Comparison of ENCODE assay signal across 12 mouse cellular contexts in the genomic region with DNA sequence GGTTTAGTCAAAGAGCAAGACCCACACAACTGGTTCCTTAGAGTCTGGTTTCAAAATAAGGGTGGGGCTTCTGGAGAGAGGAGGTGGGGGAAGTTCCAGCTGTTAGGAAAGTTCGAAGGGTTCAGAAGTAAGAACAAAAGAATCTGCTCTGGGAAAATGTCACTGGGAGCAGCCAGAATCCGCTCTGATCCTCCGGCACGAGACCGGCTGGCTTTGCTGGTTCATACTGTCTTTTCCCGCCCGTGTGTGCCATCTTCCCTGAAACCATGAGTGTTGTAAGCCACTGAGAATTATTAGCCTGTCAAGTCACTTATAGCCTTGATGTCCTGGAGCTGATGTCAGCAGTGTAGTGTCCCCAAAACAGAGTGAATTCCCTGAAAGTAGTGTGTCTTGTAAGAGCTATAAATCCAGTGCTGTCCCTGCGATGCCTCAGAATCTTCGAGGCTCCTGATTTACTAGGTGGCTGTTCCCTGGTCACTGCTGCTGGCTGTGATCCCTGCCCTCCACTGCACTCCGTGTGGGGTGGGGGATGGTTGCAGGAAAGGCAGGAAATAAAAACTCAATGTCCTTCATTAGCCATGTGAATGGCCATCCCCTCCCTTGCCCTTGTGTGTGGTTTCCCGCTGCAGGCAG. TPM values are rescaled to one million over a fixed set of nuclear protein-coding genes. Genes with fewer than 3 reads are reported as not detected.
A peak's percentile ranks its signal among the peaks of the same experiment; 100 is the strongest.
DNase-seq lines count a peak whose midpoint lies in the region; ATAC-seq and TF ChIP-seq lines count a peak whose summit lies in the region.
"Had no signal": no experiment of that assay in that cellular context is flagged by ENCODE, and none has a peak within 500 bp of the region (broad histone marks: within the 10 kb centered on the region; RNA-seq: fewer than 3 reads in every experiment).

No protein-coding gene starts in this region.

- H3K4me2 ChIP-seq in forebrain, embryonic 11.5 days (ENCODE audit: low read depth, low read length, severe bottlenecking): 0 out of 2 replicates have a peak overlapping the region, but pooled peaks have one; percentile 8
- H3K4me2 ChIP-seq in forebrain, postnatal 0 days (ENCODE audit: low read depth): no peak overlapping the region
- no peak overlapping the region for H3K4me2 ChIP-seq in midbrain, embryonic 15.5 days
- H3K4me2 ChIP-seq in kidney, embryonic 15.5 days: peak overlapping the region; percentile 20
- H3K4me2 ChIP-seq in stomach, embryonic 14.5 days (replicated peaks; ENCODE audit: low read depth, low read length): no peak overlapping the region

- peaks cover 12% of the 10 kb centered on the region for H3K4me1 ChIP-seq in forebrain, embryonic 11.5 days (replicated peaks; ENCODE audit: control insufficient read depth, insufficient read depth, low read length)
- peaks cover 7% of the 10 kb centered on the region; the same call in 1 of the 2 replicates for H3K4me1 ChIP-seq in forebrain, postnatal 0 days (ENCODE audit: insufficient read depth)
- peaks cover 48% of the 10 kb centered on the region for H3K4me1 ChIP-seq in midbrain, embryonic 10.5 days
- peaks cover 9% of the 10 kb centered on the region; the same call in 1 of the 2 replicates for H3K4me1 ChIP-seq in midbrain, embryonic 15.5 days
- peaks cover 23% of the 10 kb centered on the region for H3K4me1 ChIP-seq in kidney, embryonic 15.5 days
- peaks cover 11% of the 10 kb centered on the region; the same call in 1 of the 2 replicates for H3K4me1 ChIP-seq in stomach, embryonic 14.5 days (ENCODE audit: control insufficient read depth, insufficient read depth, low read length)

- H3K4me3 ChIP-seq in forebrain, embryonic 11.5 days (ENCODE audit: low read depth, low read length): no peak overlapping the region
- H3K4me3 ChIP-seq in forebrain, postnatal 0 days (ENCODE audit: low read depth, low read length): no peak overlapping the region
- H3K4me3 ChIP-seq in midbrain, embryonic 10.5 days: peak overlapping the region; percentile 5; the same call in 1 of the 2 replicates
- no peak overlapping the region for H3K4me3 ChIP-seq in midbrain, embryonic 15.5 days
- no peak overlapping the region for H3K4me3 ChIP-seq in kidney, embryonic 15.5 days (replicated peaks)
- no peak overlapping the region for H3K4me3 ChIP-seq in stomach, embryonic 14.5 days (ENCODE audit: low read depth, low read length)
- H3K4me3 ChIP-seq: megakaryocyte, embryonic 14.5 days had no signal

- WGBS in forebrain, embryonic 11.5 days: 47% methylated on average over 11 of the region's 11 CpGs
- WGBS in forebrain, postnatal 0 days: 36% methylated on average over 11 of the region's 11 CpGs
- 51% methylated on average over 11 of the region's 11 CpGs for WGBS in midbrain, embryonic 10.5 days
- 36% methylated on average over 11 of the region's 11 CpGs for WGBS in midbrain, embryonic 15.5 days
- WGBS in kidney, embryonic 15.5 days: 13% methylated on average over 11 of the region's 11 CpGs
- 46% methylated on average over 11 of the region's 11 CpGs for WGBS in stomach, embryonic 14.5 days

- no peaks in the 10 kb centered on the region for H3K9me3 ChIP-seq in forebrain, embryonic 11.5 days (ENCODE audit: control insufficient read depth, low read length)
- H3K9me3 ChIP-seq in forebrain, postnatal 0 days (ENCODE audit: low read length): no peaks in the 10 kb centered on the region
- no peaks in the 10 kb centered on the region for H3K9me3 ChIP-seq in midbrain, embryonic 10.5 days (replicated peaks)
- no peaks in the 10 kb centered on the region for H3K9me3 ChIP-seq in midbrain, embryonic 15.5 days
- no peaks in the 10 kb centered on the region for H3K9me3 ChIP-seq in kidney, embryonic 15.5 days (replicated peaks)
- no peaks in the 10 kb centered on the region for H3K9me3 ChIP-seq in stomach, embryonic 14.5 days (ENCODE audit: control insufficient read depth, low read depth, low read length)
- H3K9me3 ChIP-seq: megakaryocyte, embryonic 14.5 days had no signal

- TF ChIP-seq CTCF in forebrain, postnatal 0 days (IDR thresholded peaks at IDR 0.05; ENCODE audit: low read depth): no peak

- H3K27ac ChIP-seq in forebrain, embryonic 11.5 days (ENCODE audit: low read depth, low read length): no peak overlapping the region
- no peak overlapping the region for H3K27ac ChIP-seq in forebrain, postnatal 0 days (ENCODE audit: low read depth, low read length)
- H3K27ac ChIP-seq in midbrain, embryonic 10.5 days (replicated peaks): peak overlapping the region; percentile 81
- H3K27ac ChIP-seq in midbrain, embryonic 15.5 days: no peak overlapping the region
- H3K27ac ChIP-seq in kidney, embryonic 15.5 days: peak overlapping the region; percentile 50; the same call in 1 of the 2 replicates
- no peak overlapping the region for H3K27ac ChIP-seq in stomach, embryonic 14.5 days (ENCODE audit: low read length)

- no peaks in the 10 kb centered on the region for H3K36me3 ChIP-seq in forebrain, embryonic 11.5 days (ENCODE audit: control insufficient read depth, insufficient read depth, low read length)
- H3K36me3 ChIP-seq in forebrain, postnatal 0 days (ENCODE audit: insufficient read depth): no peaks in the 10 kb centered on the region
- no peaks in the 10 kb centered on the region for H3K36me3 ChIP-seq in midbrain, embryonic 10.5 days
- H3K36me3 ChIP-seq in midbrain, embryonic 15.5 days (replicated peaks): no peaks in the 10 kb centered on the region
- H3K36me3 ChIP-seq in kidney, embryonic 15.5 days: no peaks in the 10 kb centered on the region
- no peaks in the 10 kb centered on the region for H3K36me3 ChIP-seq in stomach, embryonic 14.5 days (ENCODE audit: control insufficient read depth, insufficient read depth, low read length)

- no peak for ATAC-seq in forebrain, embryonic 11.5 days (replicated peaks; ENCODE audit: low FRiP score)
- ATAC-seq in forebrain, postnatal 0 days: no peak
- ATAC-seq in midbrain, embryonic 15.5 days (replicated peaks): no peak
- peak; percentile 52; the same call in 1 of the 2 replicates for ATAC-seq in kidney, embryonic 15.5 days (replicated peaks; ENCODE audit: low FRiP score)
- peak; percentile 29; the same call in 1 of the 2 replicates for ATAC-seq in stomach, embryonic 14.5 days (ENCODE audit: insufficient number of reproducible peaks, insufficient read depth, low FRiP score, low read depth)
- no peak for ATAC-seq in monocyte, adult 5-6 weeks (replicated peaks; ENCODE audit: insufficient number of reproducible peaks, low FRiP score, low TSS enrichment, poor library complexity, severe bottlenecking)

- DNase-seq in forebrain, embryonic 11.5 days (ENCODE audit: low spot score): no peak
- no peak for DNase-seq in forebrain, postnatal 0 days
- DNase-seq in midbrain, embryonic 10.5 days (ENCODE audit: low spot score): peak; percentile 40
- no peak for DNase-seq in adipocyte (ENCODE audit: low spot score)
- DNase-seq: cerebellum, postnatal 14 days; right cerebral cortex, postnatal 14 days; thymus, postnatal 4 days had no signal

- H3K27me3 ChIP-seq in forebrain, embryonic 11.5 days (ENCODE audit: control insufficient read depth, insufficient read depth, low read length): no peaks in the 10 kb centered on the region
- H3K27me3 ChIP-seq in forebrain, postnatal 0 days (ENCODE audit: insufficient read depth, low read length): no peaks in the 10 kb centered on the region
- H3K27me3 ChIP-seq in midbrain, embryonic 10.5 days (ENCODE audit: low read depth, poor library complexity, severe bottlenecking): no peaks in the 10 kb centered on the region; the same call in 1 of the 2 replicates
- H3K27me3 ChIP-seq in midbrain, embryonic 15.5 days (replicated peaks): no peaks in the 10 kb centered on the region
- H3K27me3 ChIP-seq in kidney, embryonic 15.5 days: no peaks in the 10 kb centered on the region
- H3K27me3 ChIP-seq in stomach, embryonic 14.5 days (ENCODE audit: control insufficient read depth, insufficient read depth, low read length): no peaks in the 10 kb centered on the region

- H3K9ac ChIP-seq in forebrain, embryonic 11.5 days (ENCODE audit: low read length): peak overlapping the region; percentile 27; the same call in 1 of the 2 replicates
- H3K9ac ChIP-seq in forebrain, postnatal 0 days: no peak overlapping the region
- no peak overlapping the region for H3K9ac ChIP-seq in midbrain, embryonic 15.5 days
- H3K9ac ChIP-seq in kidney, embryonic 15.5 days: no peak overlapping the region
- no peak overlapping the region for H3K9ac ChIP-seq in stomach, embryonic 14.5 days (replicated peaks; ENCODE audit: low read depth, low read length)

RNA-seq across cellular contexts. Expression of a gene that starts 26.8 kb away (rescaled TPM):
- 6.0 and 8.1 TPM in 2 replicates for polyA plus RNA-seq in forebrain, embryonic 11.5 days (2014; fragmentation: Nextera tagmentation; extraction: Ambion mirVana)
- total RNA-seq in forebrain, postnatal 0 days (2014; rRNA removed): 6.3 and 11.7 TPM in 2 replicates
- 7.2 and 8.6 TPM in 2 replicates for polyA plus RNA-seq in forebrain, postnatal 0 days (2015; fragmentation: Nextera tagmentation; extraction: Ambion mirVana)
- polyA plus RNA-seq in midbrain, embryonic 10.5 days (2016; fragmentation: Nextera tagmentation; extraction: Ambion mirVana): 6.5 and 7.7 TPM in 2 replicates
- polyA plus RNA-seq in midbrain, embryonic 15.5 days (2015; fragmentation: Nextera tagmentation; extraction: Ambion mirVana): 6.7 and 7.9 TPM in 2 replicates
- 9.3 and 10.3 TPM in 2 replicates for polyA plus RNA-seq in kidney, embryonic 15.5 days (2015; fragmentation: Nextera tagmentation; extraction: Ambion mirVana)
- 11.0 and 14.0 TPM in 2 replicates for polyA plus RNA-seq in stomach, embryonic 14.5 days (2014; fragmentation: Nextera tagmentation; extraction: Ambion mirVana)
- total RNA-seq in monocyte, adult 5-6 weeks (2017): 18.1 to 110 TPM (median 76.3 TPM) in 3 replicates

Comparison
In these comparisons a context has a peak if more than half of its experiments do, and no peak if none do; other contexts are left out.
1. H3K27ac ChIP-seq: peak in midbrain, embryonic 10.5 days (single experiment) and kidney, embryonic 15.5 days (single experiment); none in forebrain, embryonic 11.5 days (single experiment), forebrain, postnatal 0 days (single experiment), midbrain, embryonic 15.5 days (single experiment) and stomach, embryonic 14.5 days (single experiment).
2. H3K4me2 ChIP-seq: peak in forebrain, embryonic 11.5 days (single experiment) and kidney, embryonic 15.5 days (single experiment); none in forebrain, postnatal 0 days (single experiment), midbrain, embryonic 15.5 days (single experiment) and stomach, embryonic 14.5 days (single experiment).
3. ATAC-seq: peak in kidney, embryonic 15.5 days (single experiment) and stomach, embryonic 14.5 days (single experiment); none in forebrain, embryonic 11.5 days (single experiment), forebrain, postnatal 0 days (single experiment), midbrain, embryonic 15.5 days (single experiment) and monocyte, adult 5-6 weeks (single experiment).